Comparison of ENCODE assay signal across 10 mouse cellular contexts in the genomic region with DNA sequence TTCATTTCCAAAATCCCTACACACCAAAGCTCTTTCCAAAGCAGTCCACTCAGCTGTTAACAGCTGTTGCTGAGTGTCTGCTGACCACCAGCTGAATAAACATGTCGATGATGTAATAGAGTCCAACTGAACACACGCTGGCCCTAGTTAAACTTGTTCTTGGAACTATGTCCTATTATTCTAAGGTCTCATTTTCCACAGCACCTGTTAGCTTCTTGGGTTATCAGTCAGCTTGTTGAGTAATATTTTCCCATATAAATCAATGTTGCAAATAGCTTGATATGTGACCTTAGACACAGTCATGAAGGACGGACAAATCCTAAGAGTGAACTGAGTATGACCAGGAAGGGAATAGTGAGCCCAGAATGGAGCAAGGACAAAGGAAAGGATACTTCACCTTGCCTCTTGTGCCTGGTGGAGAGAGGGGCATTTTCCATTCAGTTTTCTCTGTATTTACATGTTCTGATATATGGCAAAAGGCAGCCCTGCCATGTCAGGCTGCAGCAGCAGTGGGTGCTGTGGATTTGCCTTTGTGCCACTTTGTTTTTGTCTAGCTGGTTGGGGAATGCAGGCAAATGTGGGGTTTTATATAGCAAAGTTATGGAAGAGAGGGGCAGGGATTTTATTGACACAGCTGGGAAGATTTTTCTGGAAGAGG.
DNase-seq lines count a peak whose midpoint lies in the region; ATAC-seq and TF ChIP-seq lines count a peak whose summit lies in the region.
"Had no signal": no experiment of that assay in that cellular context is flagged by ENCODE, and none has a peak within 500 bp of the region (broad histone marks: within the 10 kb centered on the region; RNA-seq: fewer than 3 reads in every experiment).

No protein-coding gene starts in this region.

- 34% methylated on average over 3 of the region's 3 CpGs for WGBS in heart, adult 2 months

- no peaks in the 10 kb centered on the region for H3K79me2 ChIP-seq in heart, adult 2 months (replicated peaks; ENCODE audit: control insufficient read depth, insufficient read depth, low read length)

- peak overlapping the region; percentile 58 for H3K27ac ChIP-seq in heart, adult 2 months

- no peaks in the 10 kb centered on the region for H3K27me3 ChIP-seq in heart, adult 2 months (ENCODE audit: control insufficient read depth, insufficient read depth, low read length)

- ATAC-seq in cerebellum, adult (ENCODE audit: insufficient number of reproducible peaks, low FRiP score, low TSS enrichment): no peak

- DNase-seq in gastrocnemius, adult 18-20 months (ENCODE audit: low spot score): peak; percentile 44
- no peak for DNase-seq in gastrocnemius, postnatal 14 days
- peak in 1 of 2 experiments; percentile 57 for DNase-seq in heart, adult 2 months
- DNase-seq in kidney, postnatal 10 days: peak; percentile 68
- peak; percentile 23 to 44 for DNase-seq in lung, postnatal 4 days
- no peak for DNase-seq in cerebellum, postnatal 10 days
- no peak for DNase-seq in layer of hippocampus, adult 18-20 months (ENCODE audit: low spot score in 2 of 2)
- DNase-seq: B cell, adult 2 months; right cerebral cortex, postnatal 25 days had no signal

- H3K36me3 ChIP-seq in heart, adult 2 months (ENCODE audit: control insufficient read depth, insufficient read depth, low read length): no peaks in the 10 kb centered on the region

- H3K9ac ChIP-seq in heart, adult 2 months (ENCODE audit: low read depth, low read length): no peak overlapping the region

- TF ChIP-seq POLR2A in heart, adult 2 months (IDR thresholded peaks at IDR 0.05; ENCODE audit: insufficient read depth, low read depth, low read length): no peak

- 0 out of 2 replicates have a peak, but pooled peaks have one; percentile 22 for TF ChIP-seq EP300 in heart, adult 2 months (IDR thresholded peaks at IDR 0.05; ENCODE audit: insufficient read depth, low read depth, low read length)

- intact Hi-C loops in gastrocnemius, postnatal 14 days (cut with DNase I; ENCODE audit: low total_unique reads): no loop called here
- intact Hi-C loops in heart, adult 2 months (cut with DNase I): no loop called here

- TF ChIP-seq CTCF in heart, adult 2 months (IDR thresholded peaks at IDR 0.05): no peak

- peaks cover 3% of the 10 kb centered on the region for H3K4me1 ChIP-seq in heart, adult 2 months (ENCODE audit: control insufficient read depth, insufficient read depth, low read length)

- no peak overlapping the region for H3K4me3 ChIP-seq in heart, adult 2 months

Comparison
In these comparisons a context has a peak if more than half of its experiments do, and no peak if none do; other contexts are left out.
1. DNase-seq: peak in gastrocnemius, adult 18-20 months (single experiment), kidney, postnatal 10 days (single experiment) and lung, postnatal 4 days (2 of 2); none in gastrocnemius, postnatal 14 days (single experiment), cerebellum, postnatal 10 days (0 of 2) and layer of hippocampus, adult 18-20 months (0 of 2).